Mouse (Mus musculus): ENCODE results near the gene Ednra.

The Ednra gene

DNA sequence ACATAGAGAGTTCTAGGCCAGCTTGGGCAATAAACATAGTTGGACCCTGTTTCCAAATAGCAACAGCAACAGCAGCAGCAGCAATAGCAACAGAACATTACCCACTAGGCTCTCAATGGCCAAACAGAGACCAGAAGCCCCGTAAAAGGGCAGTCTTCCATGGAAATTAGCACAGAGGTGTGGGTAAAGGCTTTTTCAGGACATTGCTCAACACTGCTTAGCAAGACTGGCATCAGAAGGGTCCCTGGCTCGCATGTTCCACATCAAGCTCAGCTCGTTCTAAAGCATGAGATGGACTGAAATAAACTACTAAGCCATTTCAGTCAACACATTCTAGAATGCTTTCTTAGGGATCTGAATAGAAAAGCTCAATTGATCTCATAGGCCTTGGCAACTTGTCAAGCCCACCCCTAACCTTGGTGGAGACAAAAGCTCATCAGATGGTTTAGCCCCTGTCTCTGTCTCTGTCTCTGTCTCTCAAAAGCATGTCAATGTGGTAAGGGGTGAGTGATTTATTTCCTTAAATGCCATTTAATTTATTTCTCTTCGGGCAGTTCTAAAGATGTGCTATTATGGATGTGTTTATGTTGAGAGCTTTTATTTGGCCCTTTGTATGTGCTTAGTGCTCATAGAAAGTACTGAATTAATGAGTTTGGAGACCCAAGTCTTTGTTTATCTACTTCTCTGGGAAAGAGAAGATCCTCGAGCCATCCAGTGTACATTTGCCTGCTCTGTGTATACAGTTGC is 84.0 kb downstream of the Ednra start:
- no peak for DNase-seq (ENCODE audit: low spot score)

GRCm38 (mm10) chr8:77637593-77637992 is 86.7 kb downstream of the Ednra start:
- no peak for DNase-seq (ENCODE audit: low spot score)

- no peak for DNase-seq (ENCODE audit: low spot score)
These were observed 90.2 kb downstream of the Ednra start for GRCm38 (mm10) chr8:77634035-77634434.

DNA sequence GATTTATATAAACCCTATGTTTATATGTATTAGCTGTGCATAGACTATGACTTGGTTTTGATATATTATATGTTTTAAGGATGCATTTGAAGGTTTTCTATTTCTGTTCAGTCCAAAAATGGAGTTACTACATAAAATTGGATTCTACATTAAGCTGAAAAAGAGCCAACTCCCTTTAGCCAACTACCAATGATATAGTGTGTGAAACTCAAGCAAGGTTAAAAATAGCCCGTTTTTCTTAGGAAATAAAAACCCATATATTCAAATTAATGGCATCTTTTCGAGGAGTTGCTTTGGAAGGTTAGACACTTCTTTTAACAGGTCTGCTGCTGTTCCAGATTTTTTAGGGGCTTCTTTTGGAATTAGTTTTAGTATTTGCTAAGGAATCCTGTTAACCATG is 91.1 kb downstream of the Ednra start:
- no peak for DNase-seq (ENCODE audit: low spot score)

- no peak for DNase-seq (ENCODE audit: low spot score)
These were observed 93.6 kb downstream of the Ednra start for GRCm38 (mm10) chr8:77630691-77631090.

DNA sequence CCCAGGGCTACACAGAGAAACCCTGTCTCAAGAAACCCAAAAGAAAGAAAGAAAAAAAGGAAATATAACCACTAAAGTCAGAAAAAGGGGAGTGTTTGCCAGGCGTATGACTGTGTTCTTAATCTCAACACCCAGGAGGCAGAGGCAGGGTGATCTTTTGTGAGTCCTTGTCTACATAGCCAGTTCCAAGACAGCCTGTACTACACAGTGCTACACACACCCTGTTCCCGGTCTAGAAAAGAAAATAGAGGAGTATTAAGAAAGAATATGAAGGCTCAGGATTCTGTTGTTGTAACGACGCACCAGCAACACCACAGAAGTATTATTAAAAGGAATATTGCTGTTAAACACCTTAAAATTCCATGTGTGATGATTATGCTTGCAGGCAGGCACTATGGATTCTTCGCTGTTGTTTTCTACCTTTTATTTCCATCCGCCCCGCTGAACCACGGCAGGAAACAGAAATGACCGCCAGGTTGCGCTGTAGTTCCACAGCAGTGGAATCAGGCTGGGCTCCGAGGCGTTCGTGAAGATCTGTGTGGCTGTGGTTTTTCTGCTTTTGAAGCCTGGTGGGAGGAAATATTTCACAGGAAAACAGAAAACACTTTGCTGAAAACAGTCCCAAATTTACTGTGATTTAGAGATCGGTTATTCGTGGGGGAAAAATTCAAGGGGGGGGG is 94.3 kb downstream of the Ednra start:
- peak; percentile 80 for DNase-seq (ENCODE audit: low spot score)

GRCm38 (mm10) chr8:77623677-77624209 is 100.5 kb downstream of the Ednra start:
- no peak for DNase-seq (ENCODE audit: low spot score)

DNA sequence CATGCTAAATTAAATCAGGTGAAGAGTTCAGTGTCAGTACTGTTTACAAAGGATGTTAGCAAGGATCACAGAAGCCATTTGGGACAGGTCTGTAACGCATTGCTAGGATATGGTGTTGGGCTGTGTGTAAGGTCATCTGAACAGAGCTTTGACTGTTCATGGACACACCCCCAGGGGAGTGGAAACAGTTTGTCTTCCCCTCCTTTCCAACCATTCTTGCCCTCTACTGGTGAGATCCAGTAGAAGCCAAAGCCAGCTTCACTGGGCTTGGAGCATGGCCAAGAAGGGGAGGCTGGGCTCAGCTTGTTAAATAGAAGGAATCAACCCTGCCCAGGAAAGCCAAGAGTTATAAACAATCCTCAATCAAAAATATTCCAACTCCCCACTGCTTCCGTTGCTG is 106.3 kb downstream of the Ednra start:
- DNase-seq (ENCODE audit: low spot score), result peak; percentile 37

Data from urinary bladder, postnatal 25 days (tissue).